Mouse (Mus musculus) brain, embryonic 14.5 days (tissue): Measurements from ENCODE around the gene Slc39a11. TPM values are rescaled to one million over a fixed set of nuclear protein-coding genes. Genes with fewer than 3 reads are reported as not detected.

Experiments
- DNase-seq: peaks from one replicate; pipeline ENCODE4 v3.0.0-alpha.2; 2011; ENCODE audit warnings: low read depth
- CTCF ChIP-seq: fragments of 200-500 bp; IDR thresholded peaks from 2 replicates; pipeline ENCODE4 v1.5.1; 2012; ENCODE audit warnings: inconsistent platforms, mild to moderate bottlenecking, moderate library complexity, borderline replicate concordance; ENCODE audit not compliant: insufficient read depth, insufficient read length; ENCODE audit errors: extremely low read depth
- POLR2A ChIP-seq: fragments of 200-500 bp; IDR thresholded peaks from 2 replicates; pipeline ENCODE4 v1.6.1; 2012; ENCODE audit warnings: mild to moderate bottlenecking, inconsistent platforms, borderline replicate concordance; ENCODE audit not compliant: poor library complexity, insufficient read depth, insufficient read length, severe bottlenecking; ENCODE audit errors: extremely low read depth
- polyA plus RNA-seq: library from polyadenylated mRNA; depleted of rRNA; stranded (reverse); fragments of >200 nt; gene quantifications from 2 replicates; pipeline ENCODE4 v1.2.3, GENCODE M21; 2012

The Slc39a11 gene
- polyA plus RNA-seq, 1 experiment: 24.3 TPM

DNA sequence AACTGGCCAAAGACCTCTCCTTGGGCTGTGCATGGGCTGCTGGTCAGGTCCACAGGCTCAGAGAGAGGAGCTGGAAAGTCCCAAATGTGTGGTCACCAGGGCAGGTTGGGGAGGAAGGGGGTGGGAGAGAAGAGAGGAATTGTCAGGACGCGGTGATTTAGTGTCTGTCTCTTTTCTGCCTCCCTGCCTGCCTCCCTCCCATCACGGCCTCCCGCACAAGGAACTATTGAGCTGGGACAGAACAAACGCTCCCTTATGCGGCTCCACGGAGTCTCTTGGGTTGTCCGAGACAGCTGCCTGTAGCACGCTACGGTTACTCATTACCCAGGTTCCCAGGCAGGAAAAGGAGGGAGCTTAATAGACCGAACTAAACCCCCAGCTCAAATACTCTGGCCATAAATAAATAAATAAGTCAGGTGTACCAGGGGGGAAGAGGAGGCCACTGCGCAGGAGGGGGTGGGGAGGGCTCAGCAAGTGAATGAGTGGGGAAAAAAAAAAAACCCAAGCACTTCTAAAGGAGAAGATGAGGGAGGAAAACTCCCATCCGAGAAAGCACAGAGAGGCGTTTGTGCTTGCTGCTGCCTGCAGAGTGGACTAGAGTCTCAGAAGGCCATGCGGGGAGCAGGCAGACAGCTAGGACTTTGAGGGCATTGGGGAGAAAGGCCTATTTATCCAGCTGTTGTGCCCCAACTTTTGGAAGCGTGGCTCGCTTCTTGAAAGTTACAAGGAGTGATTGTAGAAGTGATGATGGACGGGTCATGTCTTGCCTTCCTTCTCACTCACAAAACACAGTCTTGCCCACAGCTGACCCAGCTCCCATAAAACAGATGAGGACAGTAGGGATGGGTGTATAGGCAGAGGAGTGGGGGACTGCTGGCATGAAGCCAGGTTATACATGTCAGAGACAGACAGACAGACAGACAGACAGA is 428.3 kb downstream of the Slc39a11 start:
- DNase-seq: peak; percentile 88
- no peak for TF ChIP-seq CTCF
- no peak for TF ChIP-seq POLR2A

DNA sequence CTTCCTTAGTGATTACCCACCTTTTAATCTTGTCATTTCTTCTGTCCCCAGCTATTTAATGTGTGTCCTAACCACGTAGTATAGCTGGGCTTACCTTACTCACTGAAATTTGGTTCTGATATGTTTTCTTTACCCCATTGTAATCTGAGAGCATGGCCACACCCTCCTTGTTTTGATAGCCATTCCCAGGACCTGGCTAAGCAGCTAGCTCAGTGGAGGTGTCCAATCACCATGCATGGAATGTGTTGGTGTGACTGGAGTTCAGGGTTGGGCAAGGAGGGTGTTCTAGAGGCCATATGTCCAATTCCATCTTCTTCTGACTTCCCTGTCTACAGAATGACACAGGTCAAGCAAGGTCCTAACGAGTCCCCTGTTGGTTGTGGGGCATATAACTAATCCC is 429.2 kb downstream of the Slc39a11 start:
- DNase-seq: no peak

DNA sequence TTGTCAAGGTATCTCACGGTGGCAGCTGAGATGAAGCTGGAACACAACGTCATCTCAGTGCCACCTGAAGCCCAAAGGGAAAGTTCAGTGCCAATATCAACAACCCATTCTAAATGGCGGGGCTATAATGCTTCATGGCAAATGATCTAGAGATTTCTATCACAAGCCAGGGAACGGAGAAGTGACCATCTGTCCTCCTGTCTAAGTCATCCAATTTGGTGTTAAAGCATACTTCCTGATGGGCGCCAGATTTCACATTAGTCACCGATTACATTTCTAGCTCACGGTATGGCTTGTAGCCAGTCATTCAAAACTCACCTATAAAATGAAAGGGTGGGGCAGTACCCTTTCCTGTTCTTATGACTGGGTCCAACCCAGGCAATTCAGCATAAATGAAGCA is 435.1 kb downstream of the Slc39a11 start:
- no peak for TF ChIP-seq CTCF
- no peak for TF ChIP-seq POLR2A
- peak; percentile 65 for DNase-seq

More for the DNA sequence above, 429.2 kb downstream of the Slc39a11 start:
- TF ChIP-seq CTCF (no peak), POLR2A (no peak)

DNA sequence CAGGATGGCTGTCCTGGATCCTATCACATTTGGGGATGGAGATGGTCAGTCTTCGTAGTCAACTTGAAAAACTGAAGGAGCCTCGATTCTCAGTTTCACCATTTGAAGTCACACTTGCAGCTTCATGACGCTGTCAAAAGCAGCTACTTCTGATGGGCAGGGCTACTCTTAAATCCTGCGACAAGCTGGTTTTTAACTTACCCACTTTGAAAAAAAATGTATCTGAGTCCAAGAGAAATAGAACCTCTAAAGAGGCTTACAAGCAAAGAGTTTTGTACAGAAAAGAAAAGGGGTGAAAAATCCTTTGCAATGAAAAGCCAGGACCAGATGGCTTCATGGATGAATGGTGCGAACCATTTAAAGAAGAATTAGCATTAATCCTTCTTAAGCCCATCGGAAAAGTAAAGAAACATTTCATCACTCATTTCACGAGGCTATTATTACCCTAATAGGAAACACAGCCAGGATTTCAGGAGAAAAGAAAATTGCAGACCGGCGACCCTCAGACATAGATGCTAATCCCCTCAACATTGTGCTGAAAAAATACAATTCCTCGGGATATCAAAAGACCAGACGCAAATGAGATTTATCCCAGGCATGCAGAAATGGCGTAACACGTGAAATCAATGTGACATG is 437.4 kb downstream of the Slc39a11 start:
- peak; percentile 82 for DNase-seq
- TF ChIP-seq CTCF: no peak
- no peak for TF ChIP-seq POLR2A

DNA sequence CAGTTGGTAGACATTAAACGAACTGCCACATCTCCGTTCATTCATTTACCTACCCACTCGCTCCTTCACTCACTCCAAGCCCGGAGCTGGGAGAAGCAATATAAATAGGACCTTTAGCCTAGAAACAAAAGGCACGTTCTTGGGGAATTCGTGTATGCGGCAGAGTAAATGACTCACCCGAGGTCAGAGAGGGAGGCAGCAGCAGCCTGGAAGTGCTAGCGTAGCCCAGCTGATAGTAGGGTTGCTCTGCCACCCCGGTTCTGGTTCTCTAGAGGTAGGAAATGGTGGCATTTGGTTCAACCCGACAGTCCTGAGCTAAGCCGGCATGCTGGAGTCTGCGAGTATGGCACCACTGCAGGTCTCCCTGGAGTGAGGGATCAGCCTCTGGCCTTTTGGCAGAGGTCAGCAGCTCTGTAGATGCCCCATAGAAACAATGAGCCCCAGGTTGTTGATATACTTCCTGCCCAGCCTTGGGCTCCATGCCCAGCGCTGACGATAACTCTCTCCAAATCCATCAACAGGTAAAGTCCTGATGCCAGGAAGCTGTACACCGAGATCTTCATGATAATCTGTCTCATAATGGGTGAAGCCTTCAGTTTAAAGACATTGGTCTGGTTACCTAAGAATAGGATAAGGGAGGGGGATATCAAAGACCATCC is 440.5 kb downstream of the Slc39a11 start:
- DNase-seq: no peak

DNA sequence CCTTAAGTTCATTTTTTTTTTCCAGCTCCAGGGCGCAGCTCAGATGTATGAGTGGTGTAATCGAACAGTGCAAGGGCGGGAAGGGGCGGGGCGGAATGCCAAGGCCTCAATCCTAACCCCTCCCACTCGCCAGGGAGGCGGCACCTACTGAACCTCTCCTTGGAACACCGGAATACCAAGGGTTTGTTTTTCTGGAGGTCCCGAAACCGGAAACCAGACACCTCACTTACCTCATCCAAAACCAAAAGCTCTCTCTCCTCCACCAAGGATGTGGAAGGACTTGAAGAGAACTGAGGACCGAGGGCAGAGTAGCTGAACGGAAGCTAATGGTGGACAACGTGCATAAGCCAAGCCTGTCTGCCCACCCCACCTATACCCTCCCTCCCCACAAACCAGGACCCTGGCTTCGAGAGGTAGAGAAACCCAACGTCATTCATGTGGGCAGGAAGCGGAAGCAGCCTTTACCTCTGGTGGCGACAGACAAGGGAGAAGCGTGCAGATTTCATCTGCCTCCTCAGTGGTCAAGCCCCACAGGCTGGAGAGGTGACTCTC is 441.3 kb downstream of the Slc39a11 start:
- DNase-seq: no peak
- TF ChIP-seq POLR2A (no peak), CTCF (no peak)

More for the DNA sequence above, 440.5 kb downstream of the Slc39a11 start:
- no peak for TF ChIP-seq CTCF

DNA sequence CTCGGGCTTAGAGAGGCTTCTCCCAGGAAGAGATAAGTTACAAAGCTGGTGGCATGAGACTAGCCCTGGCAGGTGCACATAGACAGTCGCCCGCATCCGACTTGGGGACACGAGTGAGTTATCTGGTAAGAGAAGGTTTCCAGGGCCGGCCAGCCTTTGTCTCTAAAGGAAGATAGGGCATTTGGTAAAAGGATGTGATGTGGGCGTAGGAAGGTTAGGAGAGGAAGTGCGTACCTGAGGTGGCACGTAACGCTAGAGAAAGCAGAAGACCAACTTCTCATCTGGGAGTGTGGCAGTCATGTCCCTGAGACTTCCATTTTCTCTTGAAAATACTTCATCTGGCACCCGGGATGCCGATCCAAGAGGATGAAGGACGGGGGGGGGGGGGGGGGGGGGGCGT is 441.9 kb downstream of the Slc39a11 start:
- TF ChIP-seq CTCF (no peak), POLR2A (no peak)
- no peak for DNase-seq

DNA sequence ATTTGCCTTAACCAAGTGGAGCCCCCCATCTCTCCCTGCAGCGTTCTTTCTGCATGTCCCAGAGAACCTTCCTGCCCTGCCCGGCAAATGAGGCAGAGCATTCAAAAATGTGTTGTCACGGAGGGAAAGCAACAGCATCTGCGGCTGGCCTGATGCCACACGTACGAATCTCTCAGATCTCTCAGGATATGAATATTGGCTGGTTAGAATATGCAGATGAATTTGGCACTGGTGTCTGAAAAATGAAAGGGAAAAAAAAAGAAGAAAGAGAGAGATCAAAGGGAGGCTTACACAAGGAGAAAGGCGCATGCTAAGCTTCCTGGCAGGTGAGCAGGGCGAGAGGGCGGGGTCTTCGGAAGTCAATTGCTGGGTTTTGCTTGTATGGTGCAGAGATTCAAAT is 443.8 kb downstream of the Slc39a11 start:
- no peak for TF ChIP-seq CTCF
- TF ChIP-seq POLR2A: no peak
- DNase-seq: peak; percentile 86

DNA sequence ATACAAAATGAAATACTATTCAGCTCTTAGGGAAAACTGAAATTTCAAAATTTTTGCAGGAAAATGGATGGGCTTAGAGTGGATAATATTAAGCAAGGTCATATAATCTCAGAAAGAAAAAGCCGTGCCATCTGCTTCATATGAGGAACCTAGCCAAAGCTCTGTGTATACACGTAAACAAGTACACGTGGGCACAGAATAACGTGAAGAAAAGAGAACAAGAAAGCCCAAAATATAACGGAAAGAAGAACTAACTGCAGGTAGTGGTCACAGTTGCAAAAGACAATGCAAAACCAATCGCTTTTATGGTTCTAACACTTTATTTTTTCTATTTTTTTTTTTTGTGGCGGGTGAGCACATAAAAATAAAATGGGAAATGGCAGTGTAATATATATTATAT is 446.9 kb downstream of the Slc39a11 start:
- no peak for TF ChIP-seq CTCF
- TF ChIP-seq POLR2A: no peak
- DNase-seq: no peak

DNA sequence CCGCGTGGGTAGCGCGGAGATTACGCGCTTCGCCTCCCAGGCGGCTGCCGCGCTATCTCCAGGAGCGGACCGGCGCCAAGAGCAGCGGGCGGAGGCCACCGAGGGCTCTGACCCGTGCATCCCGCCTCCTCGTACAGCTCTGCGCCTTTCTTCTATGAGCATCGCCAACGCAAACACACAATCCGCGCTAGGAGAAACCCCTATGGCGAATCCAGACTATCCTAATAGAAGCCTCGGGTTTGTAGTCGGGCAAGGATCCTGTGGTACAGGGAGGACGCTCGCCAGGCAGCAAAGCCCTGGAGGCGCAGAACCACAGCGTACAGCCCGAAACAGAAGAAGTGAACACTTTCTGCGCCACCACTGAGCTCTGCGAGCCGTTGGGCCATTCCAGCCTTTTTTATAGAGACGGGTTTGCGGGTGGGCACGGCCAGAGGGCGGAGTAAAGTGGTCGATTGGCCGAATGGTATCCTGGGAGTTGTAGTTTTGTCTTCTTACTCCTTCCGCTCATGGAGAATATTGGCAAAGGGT is 448.3 kb downstream of the Slc39a11 start:
- TF ChIP-seq CTCF: 0 out of 2 replicates have a peak, but pooled peaks have one; percentile 0
- peak; percentile 85 for TF ChIP-seq POLR2A
- DNase-seq: peak; percentile 97

DNA sequence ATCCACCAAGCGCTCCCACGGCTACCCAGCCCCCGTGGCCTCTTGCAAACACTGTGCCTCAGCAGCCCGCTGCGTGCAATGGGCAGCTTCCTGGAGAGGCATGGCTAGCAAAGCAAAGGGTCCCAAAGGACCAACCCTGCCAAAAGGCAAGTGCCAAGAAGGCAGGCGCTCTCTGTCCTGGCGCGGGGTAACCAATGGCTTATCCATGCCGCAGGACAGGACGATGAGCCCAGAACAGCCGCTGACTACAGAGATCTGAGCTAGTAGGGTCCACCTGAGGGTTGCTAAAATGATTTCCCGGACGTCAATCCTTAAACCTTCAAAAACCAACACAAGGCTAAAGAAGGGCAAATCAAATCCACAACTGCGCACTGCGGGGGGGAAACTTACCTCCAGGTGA is 449.0 kb downstream of the Slc39a11 start:
- TF ChIP-seq POLR2A (no peak), CTCF (no peak)
- no peak for DNase-seq
